Mouse (Mus musculus): ENCODE measurements around the gene 5730455P16Rik. TPM values are rescaled to one million over a fixed set of nuclear protein-coding genes. Genes with fewer than 3 reads are reported as not detected.
"Not testable (repeated sequence)": the region's sequence is repeated elsewhere in the genome, so short reads cannot be mapped to it uniquely, and the experiment has no call there.

Gene 5730455P16Rik
- total and polyA plus RNA-seq, 3 experiments: 12.7 to 19.7 (median 15.0) TPM

DNA sequence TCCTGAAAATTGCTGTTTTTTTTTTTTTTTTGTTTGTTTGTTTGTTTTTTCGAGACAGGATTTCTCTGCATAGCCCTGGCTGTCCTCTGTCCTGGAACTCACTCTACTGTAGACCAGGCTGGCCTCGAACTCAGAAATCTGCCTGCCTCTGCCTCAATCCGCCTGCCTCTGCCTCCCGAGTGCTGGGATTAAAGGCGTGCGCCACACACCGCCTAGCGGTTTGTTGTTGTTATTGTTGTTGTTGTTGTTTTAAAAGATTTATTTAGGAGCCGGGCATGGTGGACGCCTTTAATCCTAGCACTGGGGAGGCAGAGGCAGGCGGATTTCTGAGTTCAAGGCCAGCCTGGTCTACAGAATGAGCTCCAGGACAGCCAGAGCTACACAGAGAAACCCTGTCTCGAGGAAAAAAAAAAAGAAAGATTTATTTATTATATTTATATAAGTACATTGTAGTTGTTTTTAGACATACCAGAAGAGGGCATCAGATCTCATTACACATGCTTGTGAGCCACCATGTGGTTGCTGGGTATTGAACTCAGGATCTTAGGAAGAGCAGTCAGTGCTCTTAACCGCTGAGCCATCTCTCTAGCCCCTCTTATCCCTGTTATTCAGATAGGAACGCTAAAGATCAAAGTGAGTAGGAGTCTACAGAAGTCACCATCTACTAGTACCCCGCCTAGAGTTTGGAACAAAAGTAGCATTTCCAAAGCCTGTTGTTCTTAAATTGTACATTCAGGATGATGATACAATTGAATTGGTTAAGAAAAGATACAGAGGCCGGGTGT is 48.4 kb upstream of the 5730455P16Rik start:
- not testable (repeated sequence) for DNase-seq (ENCODE audit: extremely low read depth)

DNA sequence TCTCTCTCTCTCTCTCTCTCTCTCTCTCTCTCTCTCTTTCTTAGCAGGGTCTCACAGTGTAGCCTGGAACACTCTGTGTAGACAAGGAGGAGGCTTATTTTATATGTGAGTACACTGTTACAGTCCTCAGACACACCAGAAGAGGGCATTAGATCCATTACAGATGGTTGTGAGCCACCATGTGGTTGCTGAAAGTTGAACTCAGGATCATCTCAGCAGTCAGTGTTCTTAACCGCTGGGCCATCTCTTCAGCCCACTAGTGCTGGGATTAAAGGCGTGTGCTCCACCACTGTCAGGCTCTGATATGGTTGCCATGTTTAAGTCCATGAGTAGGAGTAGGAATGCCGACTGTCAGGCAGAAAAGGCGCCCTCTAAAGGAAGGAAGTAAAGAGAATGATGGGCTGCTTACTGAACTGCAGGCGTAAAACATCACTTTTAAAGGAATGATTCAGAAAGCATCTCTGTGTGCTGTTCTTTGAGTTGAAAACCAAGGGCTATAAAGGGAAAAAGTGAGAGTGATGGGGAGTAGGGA is 47.5 kb upstream of the 5730455P16Rik start:
- in situ Hi-C loops (cut with MboI; ENCODE audit: low pct_ligation_motif_present, low pct_unique_long_range_greater_than_20kb, low sequenced_read_pairs): no loop called here
- no peaks in the 10 kb centered on the region for H3K9me3 ChIP-seq (replicated peaks; ENCODE audit: low read length)
- H3K4me3 ChIP-seq (replicated peaks in 1 of 3; ENCODE audit: low read depth in 2 of 3, low read length in 2 of 3, poor library complexity in 1 of 3): no peak overlapping the region
- H3K27me3 ChIP-seq (replicated peaks): no peaks in the 10 kb centered on the region
- H3K79me2 ChIP-seq (replicated peaks; ENCODE audit: control insufficient read depth, extremely low read depth, insufficient read depth, poor library complexity, severe bottlenecking): peaks cover 16% of the 10 kb centered on the region
- TF ChIP-seq MYC (IDR thresholded peaks at IDR 0.05; ENCODE audit: low read depth, low read length) (0 out of 2 replicates have a peak, but pooled peaks have one; percentile 64), CTCF (conservative IDR thresholded peaks at IDR 0.05 in 1 of 2, IDR thresholded peaks at IDR 0.05 in 1 of 2; ENCODE audit: low read depth in 2 of 2, low read length in 2 of 2) (peak in 1 of 2 experiments; percentile 54; a peak in 3 of 4 replicates), RCOR1 (conservative IDR thresholded peaks at IDR 0.05; ENCODE audit: low read depth, low read length) (no peak), USF1 (IDR thresholded peaks at IDR 0.05; ENCODE audit: low read depth, low read length) (no peak), UBTF (IDR thresholded peaks at IDR 0.05; ENCODE audit: low read depth, low read length) (no peak), POLR2A (IDR thresholded peaks at IDR 0.05; ENCODE audit: low read depth, low read length) (no peak), ZNF384 (IDR thresholded peaks at IDR 0.05; ENCODE audit: low read depth, low read length) (no peak), SIN3A (IDR thresholded peaks at IDR 0.05; ENCODE audit: low read length) (0 out of 2 replicates have a peak, but pooled peaks have one; percentile 24)
- H3K27ac ChIP-seq (ENCODE audit: insufficient read depth, low read depth): no peak overlapping the region
- no peak for DNase-seq (ENCODE audit: extremely low read depth)
- H3K4me2 ChIP-seq (ENCODE audit: insufficient read depth, low read depth, poor library complexity, severe bottlenecking): no peak overlapping the region
- H3K4me1 ChIP-seq (ENCODE audit: control insufficient read depth in 1 of 2, insufficient read depth in 2 of 2): peaks cover under 1 to 14% of the 10 kb centered on the region in 2 experiments; a peak in 3 of 4 replicates
- H3K9ac ChIP-seq (ENCODE audit: insufficient read depth, low read depth): no peak overlapping the region
- dilution Hi-C loops (cut with MboI; ENCODE audit: extremely low pct_ligation_motif_present, extremely low pct_unique_long_range_greater_than_20kb, low sequenced_read_pairs): no loop called here
- peaks cover 0 to 2% of the 10 kb centered on the region in 2 experiments for H3K36me3 ChIP-seq (replicated peaks in 1 of 2; ENCODE audit: control insufficient read depth in 1 of 2, insufficient read depth in 1 of 2, low read length in 1 of 2)

More for the DNA sequence above, 48.4 kb upstream of the 5730455P16Rik start:
- H3K4me2 ChIP-seq (ENCODE audit: insufficient read depth, low read depth, poor library complexity, severe bottlenecking); dilution Hi-C loops (cut with MboI; ENCODE audit: extremely low pct_ligation_motif_present, extremely low pct_unique_long_range_greater_than_20kb, low sequenced_read_pairs); H3K36me3 ChIP-seq (replicated peaks in 1 of 2; ENCODE audit: control insufficient read depth in 1 of 2, insufficient read depth in 1 of 2, low read length in 1 of 2); in situ Hi-C loops (cut with MboI; ENCODE audit: low pct_ligation_motif_present, low pct_unique_long_range_greater_than_20kb, low sequenced_read_pairs); H3K9me3 ChIP-seq (replicated peaks; ENCODE audit: low read length); H3K27me3 ChIP-seq (replicated peaks); H3K27ac ChIP-seq (ENCODE audit: insufficient read depth, low read depth); H3K4me3 ChIP-seq (replicated peaks in 1 of 3; ENCODE audit: low read depth in 2 of 3, low read length in 2 of 3, poor library complexity in 1 of 3); H3K9ac ChIP-seq (ENCODE audit: insufficient read depth, low read depth): not testable (repeated sequence)
- H3K79me2 ChIP-seq (replicated peaks; ENCODE audit: control insufficient read depth, extremely low read depth, insufficient read depth, poor library complexity, severe bottlenecking): peaks cover 24% of the 10 kb centered on the region
- TF ChIP-seq MYC (IDR thresholded peaks at IDR 0.05; ENCODE audit: low read depth, low read length) (peak; percentile 69), CTCF (conservative IDR thresholded peaks at IDR 0.05 in 1 of 2, IDR thresholded peaks at IDR 0.05 in 1 of 2; ENCODE audit: low read depth in 2 of 2, low read length in 2 of 2) (peak in 1 of 2 experiments; percentile 45; a peak in 1 of 4 replicates)
- peaks cover 3 to 11% of the 10 kb centered on the region in 2 experiments; a peak in 3 of 4 replicates for H3K4me1 ChIP-seq (ENCODE audit: control insufficient read depth in 1 of 2, insufficient read depth in 2 of 2)

DNA sequence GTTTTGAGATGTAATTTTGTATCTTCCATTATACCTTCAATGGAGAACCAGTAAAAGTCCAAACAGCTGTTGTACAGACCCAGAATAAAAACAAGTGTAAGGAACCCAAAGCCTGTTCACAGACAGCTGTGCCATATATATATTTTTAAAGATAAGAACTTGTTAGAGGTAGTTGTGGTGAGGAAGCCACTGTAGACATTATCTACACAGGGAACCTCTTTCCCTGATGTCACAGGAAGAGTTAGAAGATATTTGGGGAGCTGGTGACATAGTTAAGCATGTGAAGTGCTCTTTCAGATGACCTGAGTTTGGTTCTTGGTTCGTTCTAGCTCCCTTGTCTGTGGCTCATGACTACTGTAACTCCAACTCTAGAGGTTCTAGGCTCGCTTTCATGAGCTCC is 46.9 kb upstream of the 5730455P16Rik start:
- H3K27ac ChIP-seq (ENCODE audit: insufficient read depth, low read depth): no peak overlapping the region
- H3K9me3 ChIP-seq (replicated peaks; ENCODE audit: low read length): no peaks in the 10 kb centered on the region
- no peak for DNase-seq (ENCODE audit: extremely low read depth)
- H3K27me3 ChIP-seq (replicated peaks): no peaks in the 10 kb centered on the region
- no peak overlapping the region for H3K4me3 ChIP-seq (replicated peaks in 1 of 3; ENCODE audit: low read depth in 2 of 3, low read length in 2 of 3, poor library complexity in 1 of 3)
- no peak overlapping the region for H3K9ac ChIP-seq (ENCODE audit: insufficient read depth, low read depth)
- in situ Hi-C loops (cut with MboI; ENCODE audit: low pct_ligation_motif_present, low pct_unique_long_range_greater_than_20kb, low sequenced_read_pairs) (no loop called here), dilution Hi-C loops (cut with MboI; ENCODE audit: extremely low pct_ligation_motif_present, extremely low pct_unique_long_range_greater_than_20kb, low sequenced_read_pairs) (no loop called here)
- TF ChIP-seq MAZ (IDR thresholded peaks at IDR 0.05; ENCODE audit: low read depth, low read length) (no peak), JUN (IDR thresholded peaks at IDR 0.05; ENCODE audit: insufficient read depth, low read depth, low read length) (no peak), IRF4 (IDR thresholded peaks at IDR 0.05; ENCODE audit: low read depth, low read length) (no peak), POLR2A (IDR thresholded peaks at IDR 0.05; ENCODE audit: low read depth, low read length) (no peak), SMC3 (IDR thresholded peaks at IDR 0.05; ENCODE audit: low read depth, low read length) (no peak), TCF12 (IDR thresholded peaks at IDR 0.05; ENCODE audit: low read depth, low read length) (no peak), TBP (conservative IDR thresholded peaks at IDR 0.05; ENCODE audit: low read depth, low read length) (no peak), ZC3H11A (IDR thresholded peaks at IDR 0.05; ENCODE audit: low read depth, low read length) (no peak), ZNF384 (IDR thresholded peaks at IDR 0.05; ENCODE audit: low read depth, low read length) (no peak), JUND (conservative IDR thresholded peaks at IDR 0.05; ENCODE audit: low read depth, low read length) (no peak), POLR2AphosphoS2 (IDR thresholded peaks at IDR 0.05; ENCODE audit: low read depth, low read length) (no peak), MXI1 (IDR thresholded peaks at IDR 0.05; ENCODE audit: low read depth, low read length) (no peak), E2F4 (IDR thresholded peaks at IDR 0.05; ENCODE audit: insufficient replicate concordance, low read depth, low read length) (no peak), RAD21 (IDR thresholded peaks at IDR 0.05; ENCODE audit: low read depth, low read length) (no peak)
- H3K4me1 ChIP-seq (ENCODE audit: control insufficient read depth in 1 of 2, insufficient read depth in 2 of 2): peaks cover 6 to 17% of the 10 kb centered on the region in 2 experiments
- no peak overlapping the region for H3K4me2 ChIP-seq (ENCODE audit: insufficient read depth, low read depth, poor library complexity, severe bottlenecking)
- no peaks in the 10 kb centered on the region for H3K36me3 ChIP-seq (replicated peaks in 1 of 2; ENCODE audit: control insufficient read depth in 1 of 2, insufficient read depth in 1 of 2, low read length in 1 of 2)
- peaks cover 12% of the 10 kb centered on the region for H3K79me2 ChIP-seq (replicated peaks; ENCODE audit: control insufficient read depth, extremely low read depth, insufficient read depth, poor library complexity, severe bottlenecking)

Measured in CH12.LX (cell line).